Mouse (Mus musculus) 3134 (cell line): ENCODE results near the gene Magi3.

Experiments
- DNase-seq: peaks from one replicate; pipeline ENCODE4 v3.0.0-alpha.2; 2011; ENCODE audit warnings: low spot score; ENCODE audit not compliant: insufficient read length; ENCODE audit errors: extremely low read depth

Magi3 gene

GRCm38 (mm10) chr3:104059001-104059622 lies 161.1 kb downstream of the Magi3 start:
- DNase-seq: no peak

- no peak for DNase-seq
These were observed 187.4 kb downstream of the Magi3 start for GRCm38 (mm10) chr3:104032747-104033146.

- no peak for DNase-seq
These were observed 188.1 kb downstream of the Magi3 start for GRCm38 (mm10) chr3:104032086-104032485.

GRCm38 (mm10) chr3:104026938-104027337 lies 193.2 kb downstream of the Magi3 start:
- DNase-seq: no peak

GRCm38 (mm10) chr3:104020101-104020500 lies 200.1 kb downstream of the Magi3 start:
- DNase-seq: no peak

- DNase-seq: no peak
These were observed 200.7 kb downstream of the Magi3 start for GRCm38 (mm10) chr3:104019453-104019852.

GRCm38 (mm10) chr3:104017931-104018330 lies 202.2 kb downstream of the Magi3 start:
- DNase-seq: no peak

GRCm38 (mm10) chr3:104011972-104012371 lies 208.2 kb downstream of the Magi3 start:
- DNase-seq: no peak

GRCm38 (mm10) chr3:104009924-104010662 lies 210.1 kb downstream of the Magi3 start:
- DNase-seq: no peak

- DNase-seq: peak; percentile 17
These were observed 212.7 kb downstream of the Magi3 start for GRCm38 (mm10) chr3:104007479-104007878.

- DNase-seq: no peak
These were observed 213.2 kb downstream of the Magi3 start for GRCm38 (mm10) chr3:104006896-104007466.

- no peak for DNase-seq
These were observed 221.4 kb downstream of the Magi3 start for GRCm38 (mm10) chr3:103998724-103999123.

- no peak for DNase-seq
These were observed 228.9 kb downstream of the Magi3 start for GRCm38 (mm10) chr3:103991271-103991670.

- DNase-seq: no peak
These were observed 230.8 kb downstream of the Magi3 start for GRCm38 (mm10) chr3:103989352-103989751.

GRCm38 (mm10) chr3:103987831-103988432 lies 232.2 kb downstream of the Magi3 start:
- no peak for DNase-seq

- DNase-seq: no peak
These were observed 235.0 kb downstream of the Magi3 start for GRCm38 (mm10) chr3:103985194-103985593.

- no peak for DNase-seq
These were observed 235.6 kb downstream of the Magi3 start for GRCm38 (mm10) chr3:103984556-103984955.

- no peak for DNase-seq
These were observed 249.0 kb downstream of the Magi3 start for GRCm38 (mm10) chr3:103971157-103971556.

- no peak for DNase-seq
These were observed 251.5 kb downstream of the Magi3 start for GRCm38 (mm10) chr3:103968701-103969100.

GRCm38 (mm10) chr3:103967861-103968691 lies 252.1 kb downstream of the Magi3 start, which contains the start of gene Phtf1:
Gene Phtf1 (plus strand): TSS chr3:103968110.
- DNase-seq: peak; percentile 96

- DNase-seq: no peak
These were observed 252.9 kb downstream of the Magi3 start for GRCm38 (mm10) chr3:103967231-103967630.
